Mouse (Mus musculus): ENCODE measurements around the gene Itgav.

GRCm38 (mm10) chr2:83742836-83743235 is 18.6 kb downstream of the Itgav start:
- TF ChIP-seq CTCF (IDR thresholded peaks at IDR 0.05; ENCODE audit: borderline replicate concordance, extremely low read depth, insufficient read depth, insufficient read length) (no peak), POLR2A (IDR thresholded peaks at IDR 0.05; ENCODE audit: borderline replicate concordance, extremely low read depth, insufficient read depth, insufficient read length, poor library complexity, severe bottlenecking) (no peak)

Data from brain, embryonic 14.5 days (tissue).